Mouse (Mus musculus) lung, postnatal 0 days (tissue): ENCODE data around the gene H1fx.

Source experiments
- CTCF ChIP-seq: IDR thresholded peaks from 2 replicates; pipeline ENCODE4 v1.5.1; 2016; ENCODE audit warnings: antibody characterized with exemption, mild to moderate bottlenecking
- EP300 ChIP-seq: IDR thresholded peaks from 2 replicates; pipeline ENCODE4 v1.6.1; 2016; ENCODE audit warnings: antibody characterized with exemption, mild to moderate bottlenecking, control low read depth

DNA sequence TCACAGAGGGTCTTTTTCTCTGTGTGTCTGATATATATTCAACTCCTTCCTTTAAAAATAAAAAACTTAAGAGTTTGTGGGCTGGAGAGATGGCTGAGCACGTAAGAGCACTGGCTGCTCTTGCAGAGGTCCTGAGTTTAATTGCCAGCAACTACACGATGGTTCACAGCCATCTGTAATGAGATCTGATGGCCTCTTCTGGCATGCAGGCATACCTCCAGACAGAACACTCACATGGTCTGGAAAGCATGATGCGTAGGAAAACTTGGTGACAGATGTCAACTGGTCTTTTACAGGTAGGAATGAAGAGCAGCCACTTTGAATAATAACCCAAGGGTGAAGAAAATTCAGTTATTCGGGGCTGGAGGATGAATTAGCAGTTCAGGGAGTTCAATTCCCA, 36.4 kb upstream of the H1fx start:
- TF ChIP-seq CTCF (no peak), EP300 (no peak)
